Mouse (Mus musculus) layer of hippocampus, adult 9-10 months (tissue): ENCODE data around the gene Astn2.
"Not testable (repeated sequence)": the region's sequence is repeated elsewhere in the genome, so short reads cannot be mapped to it uniquely, and the experiment has no call there.

ENCODE experiments used
- DNase-seq: peaks from one replicate; pipeline ENCODE4 v3.0.0; 2022; ENCODE audit warnings: low spot score

Gene Astn2

GRCm38 (mm10) chr4:65758174-65758874 lies 646.1 kb downstream of the Astn2 start:
- no peak for DNase-seq

- no peak for DNase-seq
Observed at GRCm38 (mm10) chr4:65752941-65753340, 651.5 kb downstream of the Astn2 start.

- no peak for DNase-seq
Observed at GRCm38 (mm10) chr4:65744788-65745187, 659.6 kb downstream of the Astn2 start.

- no peak for DNase-seq
Observed at GRCm38 (mm10) chr4:65744088-65744610, 660.3 kb downstream of the Astn2 start.

GRCm38 (mm10) chr4:65743160-65743691 lies 661.2 kb downstream of the Astn2 start:
- no peak for DNase-seq

GRCm38 (mm10) chr4:65724414-65724813 lies 680.0 kb downstream of the Astn2 start:
- no peak for DNase-seq

GRCm38 (mm10) chr4:65719610-65720009 lies 684.8 kb downstream of the Astn2 start:
- DNase-seq = no peak

GRCm38 (mm10) chr4:65717899-65718298 lies 686.5 kb downstream of the Astn2 start:
- DNase-seq = no peak

GRCm38 (mm10) chr4:65716086-65716485 lies 688.3 kb downstream of the Astn2 start:
- no peak for DNase-seq

GRCm38 (mm10) chr4:65711678-65712077 lies 692.7 kb downstream of the Astn2 start:
- DNase-seq = peak; percentile 11

GRCm38 (mm10) chr4:65710623-65711022 lies 693.8 kb downstream of the Astn2 start:
- DNase-seq = no peak

GRCm38 (mm10) chr4:65701848-65702247 lies 702.6 kb downstream of the Astn2 start:
- DNase-seq = no peak

- no peak for DNase-seq
Observed at GRCm38 (mm10) chr4:65699743-65700361, 704.6 kb downstream of the Astn2 start.

GRCm38 (mm10) chr4:65695241-65695640 lies 709.2 kb downstream of the Astn2 start:
- no peak for DNase-seq

- DNase-seq = no peak
Observed at GRCm38 (mm10) chr4:65694011-65694410, 710.4 kb downstream of the Astn2 start.

GRCm38 (mm10) chr4:65687006-65687723 lies 717.2 kb downstream of the Astn2 start:
- DNase-seq = no peak

- no peak for DNase-seq
Observed at GRCm38 (mm10) chr4:65686258-65687005, 718.0 kb downstream of the Astn2 start.

- no peak for DNase-seq
Observed at GRCm38 (mm10) chr4:65684401-65684800, 720.0 kb downstream of the Astn2 start.

GRCm38 (mm10) chr4:65679786-65680185 lies 724.6 kb downstream of the Astn2 start:
- not testable (repeated sequence) for DNase-seq

GRCm38 (mm10) chr4:65678929-65679328 lies 725.5 kb downstream of the Astn2 start:
- DNase-seq = no peak

GRCm38 (mm10) chr4:65678495-65678894 lies 725.9 kb downstream of the Astn2 start:
- no peak for DNase-seq
